Mouse (Mus musculus): Measurements from ENCODE around the gene Farp2. TPM values are rescaled to one million over a fixed set of nuclear protein-coding genes. Genes with fewer than 3 reads are reported as not detected.

Farp2 gene
- polyA plus RNA-seq, 1 experiment from 2014 or later, result 3.9 TPM

- Histone ChIP-seq H3K27ac (ENCODE audit: low read length) (no peak overlapping the region), H3K4me1 (replicated peaks; ENCODE audit: control insufficient read depth, insufficient read depth, low read length) (no peaks in the 10 kb centered on the region), H3K27me3 (replicated peaks; ENCODE audit: control insufficient read depth, insufficient read depth, low read length) (no peaks in the 10 kb centered on the region), H3K36me3 (ENCODE audit: control insufficient read depth, insufficient read depth) (no peaks in the 10 kb centered on the region), H3K4me2 (ENCODE audit: low read length) (no peak overlapping the region), H3K4me3 (replicated peaks; ENCODE audit: low read length) (no peak overlapping the region), H3K9ac (replicated peaks; ENCODE audit: low read depth, low read length) (no peak overlapping the region), H3K9me3 (ENCODE audit: control insufficient read depth, low read length) (no peaks in the 10 kb centered on the region)
- WGBS, result 82% methylated on average over 8 of the region's 8 CpGs
- ATAC-seq, result no peak
Measured at GRCm38 (mm10) chr1:93609762-93610161, 97.9 kb downstream of the Farp2 start.

GRCm38 (mm10) chr1:93618059-93618748, 106.3 kb downstream of the Farp2 start:
- Histone ChIP-seq H3K9ac (replicated peaks; ENCODE audit: low read depth, low read length) (no peak overlapping the region), H3K9me3 (ENCODE audit: control insufficient read depth, low read length) (no peaks in the 10 kb centered on the region), H3K4me3 (replicated peaks; ENCODE audit: low read length) (no peak overlapping the region), H3K4me2 (ENCODE audit: low read length) (no peak overlapping the region), H3K36me3 (ENCODE audit: control insufficient read depth, insufficient read depth) (peaks cover 11% of the 10 kb centered on the region; the same call in 1 of the 2 replicates), H3K27me3 (replicated peaks; ENCODE audit: control insufficient read depth, insufficient read depth, low read length) (no peaks in the 10 kb centered on the region), H3K27ac (ENCODE audit: low read length) (no peak overlapping the region), H3K4me1 (replicated peaks; ENCODE audit: control insufficient read depth, insufficient read depth, low read length) (no peaks in the 10 kb centered on the region)
- WGBS, result 88% methylated on average over 4 of the region's 4 CpGs
- ATAC-seq, result no peak

- H3K27ac ChIP-seq (ENCODE audit: low read length), result no peak overlapping the region
- no peaks in the 10 kb centered on the region for H3K27me3 ChIP-seq (replicated peaks; ENCODE audit: control insufficient read depth, insufficient read depth, low read length)
- peaks cover 18% of the 10 kb centered on the region; the same call in 1 of the 2 replicates for H3K36me3 ChIP-seq (ENCODE audit: control insufficient read depth, insufficient read depth)
- H3K4me2 ChIP-seq (ENCODE audit: low read length), result no peak overlapping the region
- H3K9ac ChIP-seq (replicated peaks; ENCODE audit: low read depth, low read length), result no peak overlapping the region
- WGBS, result 80% methylated on average over 5 of the region's 5 CpGs
- no peaks in the 10 kb centered on the region for H3K9me3 ChIP-seq (ENCODE audit: control insufficient read depth, low read length)
- 0 out of 2 replicates have a peak, but pooled peaks have one; percentile 19 for ATAC-seq
- no peaks in the 10 kb centered on the region for H3K4me1 ChIP-seq (replicated peaks; ENCODE audit: control insufficient read depth, insufficient read depth, low read length)
- no peak overlapping the region for H3K4me3 ChIP-seq (replicated peaks; ENCODE audit: low read length)
Measured at GRCm38 (mm10) chr1:93618948-93619347, 107.1 kb downstream of the Farp2 start.

- no peak for ATAC-seq
- Histone ChIP-seq H3K36me3 (ENCODE audit: control insufficient read depth, insufficient read depth) (peaks cover 48% of the 10 kb centered on the region), H3K27ac (ENCODE audit: low read length) (no peak overlapping the region), H3K4me2 (ENCODE audit: low read length) (no peak overlapping the region), H3K4me3 (replicated peaks; ENCODE audit: low read length) (no peak overlapping the region), H3K9ac (replicated peaks; ENCODE audit: low read depth, low read length) (no peak overlapping the region), H3K9me3 (ENCODE audit: control insufficient read depth, low read length) (no peaks in the 10 kb centered on the region), H3K27me3 (replicated peaks; ENCODE audit: control insufficient read depth, insufficient read depth, low read length) (no peaks in the 10 kb centered on the region), H3K4me1 (replicated peaks; ENCODE audit: control insufficient read depth, insufficient read depth, low read length) (no peaks in the 10 kb centered on the region)
- WGBS, result 96% methylated on average over 1 of the region's 1 CpGs
Measured at GRCm38 (mm10) chr1:93624502-93624901, 112.6 kb downstream of the Farp2 start.

GRCm38 (mm10) chr1:93630796-93631195, 118.9 kb downstream of the Farp2 start:
- peaks cover 17% of the 10 kb centered on the region for H3K36me3 ChIP-seq (ENCODE audit: control insufficient read depth, insufficient read depth)
- H3K9me3 ChIP-seq (ENCODE audit: control insufficient read depth, low read length), result no peaks in the 10 kb centered on the region
- ATAC-seq, result no peak
- no peak overlapping the region for H3K9ac ChIP-seq (replicated peaks; ENCODE audit: low read depth, low read length)
- WGBS, result 90% methylated on average over 3 of the region's 3 CpGs
- no peak overlapping the region for H3K27ac ChIP-seq (ENCODE audit: low read length)
- H3K4me2 ChIP-seq (ENCODE audit: low read length), result no peak overlapping the region
- no peaks in the 10 kb centered on the region for H3K27me3 ChIP-seq (replicated peaks; ENCODE audit: control insufficient read depth, insufficient read depth, low read length)
- H3K4me3 ChIP-seq (replicated peaks; ENCODE audit: low read length), result no peak overlapping the region
- peaks cover 20% of the 10 kb centered on the region for H3K4me1 ChIP-seq (replicated peaks; ENCODE audit: control insufficient read depth, insufficient read depth, low read length)

- no peak overlapping the region for H3K27ac ChIP-seq (ENCODE audit: low read length)
- H3K4me2 ChIP-seq (ENCODE audit: low read length), result no peak overlapping the region
- 97% methylated on average over 3 of the region's 3 CpGs for WGBS
- H3K9ac ChIP-seq (replicated peaks; ENCODE audit: low read depth, low read length), result no peak overlapping the region
- H3K4me1 ChIP-seq (replicated peaks; ENCODE audit: control insufficient read depth, insufficient read depth, low read length), result peaks cover 24% of the 10 kb centered on the region
- peaks cover 9% of the 10 kb centered on the region for H3K36me3 ChIP-seq (ENCODE audit: control insufficient read depth, insufficient read depth)
- H3K27me3 ChIP-seq (replicated peaks; ENCODE audit: control insufficient read depth, insufficient read depth, low read length), result no peaks in the 10 kb centered on the region
- no peak for ATAC-seq
- no peak overlapping the region for H3K4me3 ChIP-seq (replicated peaks; ENCODE audit: low read length)
- no peaks in the 10 kb centered on the region for H3K9me3 ChIP-seq (ENCODE audit: control insufficient read depth, low read length)
Measured at GRCm38 (mm10) chr1:93632723-93633122, 120.8 kb downstream of the Farp2 start.

- ATAC-seq, result no peak
- Histone ChIP-seq H3K9ac (replicated peaks; ENCODE audit: low read depth, low read length) (peak overlapping the region; percentile 97), H3K9me3 (ENCODE audit: control insufficient read depth, low read length) (no peaks in the 10 kb centered on the region), H3K4me2 (ENCODE audit: low read length) (peak overlapping the region; percentile 90), H3K27me3 (replicated peaks; ENCODE audit: control insufficient read depth, insufficient read depth, low read length) (no peaks in the 10 kb centered on the region), H3K4me3 (replicated peaks; ENCODE audit: low read length) (peak overlapping the region; percentile 99), H3K36me3 (ENCODE audit: control insufficient read depth, insufficient read depth) (peaks cover 3% of the 10 kb centered on the region; the same call in 1 of the 2 replicates), H3K4me1 (replicated peaks; ENCODE audit: control insufficient read depth, insufficient read depth, low read length) (peaks cover 24% of the 10 kb centered on the region), H3K27ac (ENCODE audit: low read length) (peak overlapping the region; percentile 85)
- WGBS, result 3% methylated on average over 6 of the region's 6 CpGs
Measured at GRCm38 (mm10) chr1:93634481-93634891, 122.6 kb downstream of the Farp2 start.

- peaks cover 3% of the 10 kb centered on the region; the same call in 1 of the 2 replicates for H3K36me3 ChIP-seq (ENCODE audit: control insufficient read depth, insufficient read depth)
- peak overlapping the region; percentile 97 for H3K9ac ChIP-seq (replicated peaks; ENCODE audit: low read depth, low read length)
- H3K4me2 ChIP-seq (ENCODE audit: low read length), result peak overlapping the region; percentile 90
- peaks cover 24% of the 10 kb centered on the region for H3K4me1 ChIP-seq (replicated peaks; ENCODE audit: control insufficient read depth, insufficient read depth, low read length)
- ATAC-seq, result no peak
- H3K27ac ChIP-seq (ENCODE audit: low read length), result peak overlapping the region; percentile 85
- no peaks in the 10 kb centered on the region for H3K9me3 ChIP-seq (ENCODE audit: control insufficient read depth, low read length)
- no peaks in the 10 kb centered on the region for H3K27me3 ChIP-seq (replicated peaks; ENCODE audit: control insufficient read depth, insufficient read depth, low read length)
- peak overlapping the region; percentile 99 for H3K4me3 ChIP-seq (replicated peaks; ENCODE audit: low read length)
- WGBS, result 0% methylated on average over 55 of the region's 58 CpGs
Measured at GRCm38 (mm10) chr1:93635091-93635579, 123.3 kb downstream of the Farp2 start.

- peak overlapping the region; percentile 97 for H3K9ac ChIP-seq (replicated peaks; ENCODE audit: low read depth, low read length)
- H3K36me3 ChIP-seq (ENCODE audit: control insufficient read depth, insufficient read depth), result peaks cover 3% of the 10 kb centered on the region; the same call in 1 of the 2 replicates
- H3K4me1 ChIP-seq (replicated peaks; ENCODE audit: control insufficient read depth, insufficient read depth, low read length), result peaks cover 24% of the 10 kb centered on the region
- peak; percentile 99 for ATAC-seq
- H3K9me3 ChIP-seq (ENCODE audit: control insufficient read depth, low read length), result no peaks in the 10 kb centered on the region
- peak overlapping the region; percentile 99 for H3K4me3 ChIP-seq (replicated peaks; ENCODE audit: low read length)
- 2% methylated on average over 44 of the region's 44 CpGs for WGBS
- no peaks in the 10 kb centered on the region for H3K27me3 ChIP-seq (replicated peaks; ENCODE audit: control insufficient read depth, insufficient read depth, low read length)
- peak overlapping the region; percentile 90 for H3K4me2 ChIP-seq (ENCODE audit: low read length)
- peak overlapping the region; percentile 92 for H3K27ac ChIP-seq (ENCODE audit: low read length)
Measured at GRCm38 (mm10) chr1:93635580-93636192, 123.8 kb downstream of the Farp2 start.
